1 mouse cellular context compared by ENCODE assay signal in the genomic region with DNA sequence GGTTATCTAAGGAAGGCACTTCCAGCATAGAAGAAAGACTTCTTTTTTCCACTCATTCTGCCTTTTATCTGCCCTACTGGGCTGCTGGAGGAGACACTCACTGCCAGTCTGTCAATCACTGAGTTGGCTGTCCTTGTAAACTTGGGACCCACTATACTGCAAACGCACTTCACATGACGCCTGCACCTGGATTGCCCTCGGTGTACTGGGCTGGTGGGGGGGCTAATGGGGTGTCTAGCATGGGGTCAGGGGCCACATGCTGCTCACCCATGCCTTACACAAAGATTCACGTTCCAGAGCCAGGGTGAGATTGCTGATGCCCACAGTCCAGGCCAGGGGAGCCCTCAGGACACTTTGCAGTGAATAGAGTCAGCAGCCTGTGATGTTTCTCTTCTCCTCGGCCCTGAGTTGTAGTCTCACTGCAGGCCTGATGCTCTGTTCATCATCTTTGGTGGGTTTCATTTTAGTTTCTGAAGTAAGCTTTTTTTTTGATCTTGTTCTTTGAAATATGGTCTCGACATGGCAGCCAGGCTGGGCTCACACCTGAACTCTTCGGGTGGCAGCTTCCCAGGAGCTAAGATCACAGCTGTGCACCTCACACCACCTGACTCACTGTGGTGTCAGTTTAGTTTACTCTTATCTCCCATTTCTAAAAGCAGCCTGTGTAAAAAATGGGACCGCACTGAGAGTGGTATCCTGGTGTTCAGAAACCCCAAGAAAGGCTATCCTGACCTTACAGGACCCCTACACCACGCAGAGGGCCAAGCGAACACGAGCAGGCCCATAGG.
TF ChIP-seq lines count a peak whose summit lies in the region.

No protein-coding gene starts in this region.

TF ChIP-seq in myocyte, 11 proteins besides CTCF, POLR2A, EP300 and RAD21:
- TF ChIP-seq POLR2AphosphoS2 (IDR thresholded peaks at IDR 0.05; ENCODE audit: insufficient read length, low read depth) (peak; percentile 60), REST (IDR thresholded peaks at IDR 0.05; ENCODE audit: insufficient read depth, insufficient read length) (no peak)
